Mouse (Mus musculus): ENCODE data around the gene Bnc2. TPM values are rescaled to one million over a fixed set of nuclear protein-coding genes. Genes with fewer than 3 reads are reported as not detected.
A peak's percentile ranks its signal among the peaks of the same experiment; 100 is the strongest.

Bnc2 gene
- polyA plus RNA-seq, 1 experiment from 2014 or later, result 4.4 TPM

DNA sequence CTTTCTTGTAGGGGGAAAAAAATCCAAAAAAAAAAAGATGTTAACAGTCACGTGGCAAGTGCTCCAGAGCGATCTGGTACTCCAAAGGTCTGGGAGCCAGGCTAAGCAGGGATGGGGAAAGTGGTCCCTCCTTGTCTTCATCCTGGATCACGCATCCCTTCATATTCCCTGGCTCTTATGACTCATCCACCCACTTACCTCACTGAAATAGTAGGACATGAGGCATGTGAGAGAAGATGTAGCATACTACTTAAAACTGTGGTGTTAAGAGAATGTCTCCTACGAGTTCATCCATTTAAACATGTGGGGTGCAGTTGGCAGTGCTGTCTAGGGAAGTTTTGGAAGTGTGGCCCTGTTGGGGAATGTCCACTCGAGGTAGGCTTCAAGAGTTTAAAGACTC, 286.1 kb downstream of the Bnc2 start:
- H3K4me3 ChIP-seq (replicated peaks; ENCODE audit: low read depth, low read length), result no peak overlapping the region
- WGBS, result 93% methylated on average over 5 of the region's 5 CpGs
- TF ChIP-seq CTCF (IDR thresholded peaks at IDR 0.05; ENCODE audit: low read depth), result no peak

DNA sequence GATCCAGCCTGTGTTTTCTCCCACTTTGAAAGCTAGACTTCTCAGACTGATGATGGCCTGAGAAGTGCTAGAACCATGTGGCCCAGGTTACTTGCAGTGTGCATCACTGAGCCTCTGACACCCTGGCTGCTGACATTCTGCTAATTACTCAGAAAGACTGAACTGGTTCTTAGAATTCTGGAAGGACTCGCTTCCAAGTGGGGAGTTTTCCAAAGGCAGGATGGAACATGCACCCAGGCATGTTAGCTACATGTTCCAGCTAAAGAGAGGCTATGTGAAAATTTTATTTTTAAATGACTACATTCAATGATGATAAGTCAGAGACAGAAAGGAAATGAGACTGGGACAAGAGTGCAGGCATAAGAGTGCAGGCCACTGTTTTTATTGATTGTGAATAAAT, 289.9 kb downstream of the Bnc2 start:
- no peaks in the 10 kb centered on the region for H3K27me3 ChIP-seq (ENCODE audit: insufficient read depth, low read length)
- no peaks in the 10 kb centered on the region for H3K9me3 ChIP-seq (replicated peaks; ENCODE audit: low read length)
- H3K4me1 ChIP-seq (replicated peaks; ENCODE audit: insufficient read depth, low read length), result no peaks in the 10 kb centered on the region
- H3K4me2 ChIP-seq (ENCODE audit: low read length), result no peak overlapping the region
- no peak overlapping the region for H3K4me3 ChIP-seq (replicated peaks; ENCODE audit: low read depth, low read length)
- H3K9ac ChIP-seq (ENCODE audit: low read depth, low read length), result no peak overlapping the region
- no peak overlapping the region for H3K27ac ChIP-seq
- no peak for TF ChIP-seq CTCF (IDR thresholded peaks at IDR 0.05; ENCODE audit: low read depth)
- no peaks in the 10 kb centered on the region for H3K36me3 ChIP-seq (ENCODE audit: insufficient read depth, low read length)
- WGBS, result 85% methylated on average over 1 of the region's 1 CpGs
- DNase-seq (ENCODE audit: low spot score) (no peak), ATAC-seq (replicated peaks; ENCODE audit: low FRiP score, low read depth) (no peak)

More for the DNA sequence above, 286.1 kb downstream of the Bnc2 start:
- H3K27ac ChIP-seq, result no peak overlapping the region
- no peak overlapping the region for H3K9ac ChIP-seq (ENCODE audit: low read depth, low read length)
- no peaks in the 10 kb centered on the region for H3K4me1 ChIP-seq (replicated peaks; ENCODE audit: insufficient read depth, low read length)
- ATAC-seq (replicated peaks; ENCODE audit: low FRiP score, low read depth) (no peak), DNase-seq (ENCODE audit: low spot score) (no peak)
- no peaks in the 10 kb centered on the region for H3K9me3 ChIP-seq (replicated peaks; ENCODE audit: low read length)
- H3K27me3 ChIP-seq (ENCODE audit: insufficient read depth, low read length), result no peaks in the 10 kb centered on the region
- no peak overlapping the region for H3K4me2 ChIP-seq (ENCODE audit: low read length)
- H3K36me3 ChIP-seq (ENCODE audit: insufficient read depth, low read length), result no peaks in the 10 kb centered on the region

DNA sequence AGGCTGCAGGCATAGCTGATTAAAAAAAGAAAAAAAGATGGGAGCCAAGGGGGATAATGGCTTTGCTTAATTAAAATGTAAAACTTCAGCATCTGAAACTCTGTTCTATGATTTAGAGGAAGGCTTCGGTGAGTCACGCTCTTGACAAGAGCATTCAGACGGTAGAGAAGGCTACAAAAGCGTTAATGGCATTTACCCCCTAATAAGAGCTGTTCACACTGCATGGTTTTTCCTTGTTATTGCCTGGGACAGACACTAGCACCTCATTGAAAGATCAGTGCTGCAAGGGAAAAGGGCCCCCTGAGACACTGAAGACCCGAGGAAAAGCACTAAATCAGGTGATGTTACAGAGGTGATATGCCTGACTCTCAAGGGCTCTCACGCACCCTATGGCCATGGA, 295.8 kb downstream of the Bnc2 start:
- WGBS, result 54% methylated on average over 6 of the region's 6 CpGs
- H3K4me2 ChIP-seq (ENCODE audit: low read length), result no peak overlapping the region
- no peak for TF ChIP-seq CTCF (IDR thresholded peaks at IDR 0.05; ENCODE audit: low read depth)

DNA sequence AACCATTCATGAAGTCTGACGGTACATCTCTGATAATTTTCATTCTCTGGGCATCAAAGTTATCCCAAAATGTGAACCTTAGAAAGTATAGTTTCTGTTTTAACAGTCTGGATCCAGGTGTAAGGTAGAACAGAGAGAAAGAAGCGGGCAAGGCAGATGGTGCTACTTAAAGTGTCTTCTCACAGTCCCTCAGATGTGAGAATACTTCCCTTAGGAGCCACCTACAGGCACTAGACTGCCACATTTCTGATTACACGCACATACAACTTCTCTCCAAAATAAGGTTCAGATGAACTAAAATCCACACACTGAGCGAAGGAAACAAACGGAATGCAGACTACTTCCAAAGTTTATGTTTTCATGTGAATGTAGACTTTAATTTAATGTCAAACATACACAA, 297.6 kb downstream of the Bnc2 start:
- 83% methylated on average over 5 of the region's 5 CpGs for WGBS
- no peak for ATAC-seq (replicated peaks; ENCODE audit: low FRiP score, low read depth)
- H3K9me3 ChIP-seq (replicated peaks; ENCODE audit: low read length), result no peaks in the 10 kb centered on the region

More for the DNA sequence above, 295.8 kb downstream of the Bnc2 start:
- DNase-seq (ENCODE audit: low spot score) (no peak), ATAC-seq (replicated peaks; ENCODE audit: low FRiP score, low read depth) (no peak)
- no peaks in the 10 kb centered on the region for H3K36me3 ChIP-seq (ENCODE audit: insufficient read depth, low read length)
- no peaks in the 10 kb centered on the region for H3K4me1 ChIP-seq (replicated peaks; ENCODE audit: insufficient read depth, low read length)
- no peak overlapping the region for H3K27ac ChIP-seq
- no peaks in the 10 kb centered on the region for H3K9me3 ChIP-seq (replicated peaks; ENCODE audit: low read length)
- H3K27me3 ChIP-seq (ENCODE audit: insufficient read depth, low read length), result no peaks in the 10 kb centered on the region
- H3K9ac ChIP-seq (ENCODE audit: low read depth, low read length), result no peak overlapping the region
- no peak overlapping the region for H3K4me3 ChIP-seq (replicated peaks; ENCODE audit: low read depth, low read length)

DNA sequence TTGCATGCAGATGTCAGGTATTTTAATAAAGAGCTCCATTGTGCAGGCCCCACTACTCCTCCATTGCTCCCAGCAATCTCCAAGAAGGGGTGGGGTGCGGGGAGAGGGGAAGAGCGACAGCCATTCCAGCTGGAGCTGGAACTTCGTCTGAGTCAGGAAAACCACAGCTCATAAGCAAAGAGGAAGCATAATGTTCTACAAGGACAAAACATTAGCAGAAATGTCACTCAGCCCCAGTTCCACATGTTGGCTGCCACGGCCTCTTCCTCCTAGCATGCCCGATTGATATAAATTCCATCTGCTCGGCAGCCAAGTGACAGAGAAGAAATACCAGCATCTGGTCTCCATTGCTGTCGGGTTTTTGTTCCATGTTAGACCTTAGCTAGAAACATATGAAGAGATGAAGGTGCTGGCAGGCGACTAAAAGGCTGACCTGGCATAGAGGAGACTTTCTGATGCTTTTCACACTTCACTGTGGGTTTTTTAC, 312.7 kb downstream of the Bnc2 start:
- no peak overlapping the region for H3K27ac ChIP-seq

More for the DNA sequence above, 297.6 kb downstream of the Bnc2 start:
- Histone ChIP-seq H3K36me3 (ENCODE audit: insufficient read depth, low read length) (no peaks in the 10 kb centered on the region), H3K9ac (ENCODE audit: low read depth, low read length) (no peak overlapping the region), H3K27me3 (ENCODE audit: insufficient read depth, low read length) (no peaks in the 10 kb centered on the region), H3K4me1 (replicated peaks; ENCODE audit: insufficient read depth, low read length) (no peaks in the 10 kb centered on the region), H3K4me2 (ENCODE audit: low read length) (no peak overlapping the region), H3K27ac (no peak overlapping the region), H3K4me3 (replicated peaks; ENCODE audit: low read depth, low read length) (no peak overlapping the region)
- no peak for DNase-seq (ENCODE audit: low spot score)
- no peak for TF ChIP-seq CTCF (IDR thresholded peaks at IDR 0.05; ENCODE audit: low read depth)

DNA sequence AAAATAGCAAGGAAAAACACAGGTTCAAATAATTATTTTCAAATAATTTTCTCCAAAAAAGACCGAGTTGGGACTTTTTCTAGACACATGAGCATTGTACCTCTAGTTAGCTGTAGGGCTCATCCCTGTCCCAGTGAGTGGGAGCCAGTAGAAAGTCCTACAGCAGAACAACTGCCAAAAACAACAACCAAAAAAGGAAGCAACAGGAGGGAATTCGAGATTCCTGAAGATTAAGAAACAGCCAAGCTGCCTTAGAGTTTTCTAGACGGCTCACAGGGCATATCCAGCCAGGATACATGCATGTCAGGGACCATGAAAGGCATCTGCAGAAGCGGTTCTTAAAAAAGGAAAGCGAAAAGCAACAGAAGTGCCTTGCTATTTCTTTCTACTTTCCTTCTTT, 313.9 kb downstream of the Bnc2 start:
- no peak overlapping the region for H3K4me2 ChIP-seq (ENCODE audit: low read length)
- DNase-seq (ENCODE audit: low spot score), result peak; percentile 19
- H3K36me3 ChIP-seq (ENCODE audit: insufficient read depth, low read length), result no peaks in the 10 kb centered on the region
- H3K27me3 ChIP-seq (ENCODE audit: insufficient read depth, low read length), result no peaks in the 10 kb centered on the region
- ATAC-seq (replicated peaks; ENCODE audit: low FRiP score, low read depth), result no peak
- no peaks in the 10 kb centered on the region for H3K4me1 ChIP-seq (replicated peaks; ENCODE audit: insufficient read depth, low read length)
- no peak overlapping the region for H3K27ac ChIP-seq
- no peak overlapping the region for H3K9ac ChIP-seq (ENCODE audit: low read depth, low read length)
- no peaks in the 10 kb centered on the region for H3K9me3 ChIP-seq (replicated peaks; ENCODE audit: low read length)
- H3K4me3 ChIP-seq (replicated peaks; ENCODE audit: low read depth, low read length), result no peak overlapping the region
- no peak for TF ChIP-seq CTCF (IDR thresholded peaks at IDR 0.05; ENCODE audit: low read depth)
- 54% methylated on average over 5 of the region's 5 CpGs for WGBS

More for the DNA sequence above, 312.7 kb downstream of the Bnc2 start:
- Histone ChIP-seq H3K36me3 (ENCODE audit: insufficient read depth, low read length) (no peaks in the 10 kb centered on the region), H3K9me3 (replicated peaks; ENCODE audit: low read length) (no peaks in the 10 kb centered on the region), H3K27me3 (ENCODE audit: insufficient read depth, low read length) (no peaks in the 10 kb centered on the region), H3K4me3 (replicated peaks; ENCODE audit: low read depth, low read length) (no peak overlapping the region), H3K4me1 (replicated peaks; ENCODE audit: insufficient read depth, low read length) (no peaks in the 10 kb centered on the region), H3K4me2 (ENCODE audit: low read length) (no peak overlapping the region), H3K9ac (ENCODE audit: low read depth, low read length) (no peak overlapping the region)
- no peak for TF ChIP-seq CTCF (IDR thresholded peaks at IDR 0.05; ENCODE audit: low read depth)
- DNase-seq (ENCODE audit: low spot score) (peak; percentile 32), ATAC-seq (replicated peaks; ENCODE audit: low FRiP score, low read depth) (no peak)
- 36% methylated on average over 8 of the region's 8 CpGs for WGBS

DNA sequence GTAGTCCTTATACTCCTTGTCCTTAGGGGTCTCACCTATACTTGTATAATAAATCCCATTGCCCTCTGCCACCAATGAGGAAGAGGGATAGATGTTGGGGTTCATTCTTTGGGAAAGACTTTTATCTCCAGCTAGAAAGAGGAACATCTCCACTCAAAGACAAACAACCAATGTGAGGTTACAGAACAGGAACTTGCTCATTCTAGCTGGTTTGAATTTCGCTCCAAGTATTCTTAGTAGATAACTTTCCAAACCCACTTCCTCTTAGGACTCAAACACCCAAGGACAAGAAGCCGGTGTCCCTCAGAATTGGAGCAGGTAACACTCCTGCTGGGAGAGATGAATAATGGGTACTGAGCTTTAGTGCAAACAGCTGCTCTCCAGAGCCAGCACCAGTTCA, 315.1 kb downstream of the Bnc2 start:
- Histone ChIP-seq H3K36me3 (ENCODE audit: insufficient read depth, low read length) (no peaks in the 10 kb centered on the region), H3K4me3 (replicated peaks; ENCODE audit: low read depth, low read length) (no peak overlapping the region), H3K9me3 (replicated peaks; ENCODE audit: low read length) (no peaks in the 10 kb centered on the region), H3K4me1 (replicated peaks; ENCODE audit: insufficient read depth, low read length) (no peaks in the 10 kb centered on the region), H3K4me2 (ENCODE audit: low read length) (no peak overlapping the region), H3K27me3 (ENCODE audit: insufficient read depth, low read length) (no peaks in the 10 kb centered on the region), H3K27ac (no peak overlapping the region), H3K9ac (ENCODE audit: low read depth, low read length) (no peak overlapping the region)
- ATAC-seq (replicated peaks; ENCODE audit: low FRiP score, low read depth), result no peak
- no peak for TF ChIP-seq CTCF (IDR thresholded peaks at IDR 0.05; ENCODE audit: low read depth)
- no peak for DNase-seq (ENCODE audit: low spot score)
- WGBS, result 97% methylated on average over 2 of the region's 2 CpGs

All from kidney, postnatal 0 days (tissue).